Mouse (Mus musculus) ES-E14 (cell line): Measurements from ENCODE around the gene Maged2. TPM values are rescaled to one million over a fixed set of nuclear protein-coding genes. Genes with fewer than 3 reads are reported as not detected.
"Not testable (repeated sequence)": the region's sequence is repeated elsewhere in the genome, so short reads cannot be mapped to it uniquely, and the experiment has no call there.

ENCODE experiments used
- DNase-seq: peaks from one replicate; pipeline ENCODE4 v3.0.0-alpha.2; 2013; ENCODE audit warnings: low read depth, low spot score
- H3K27ac ChIP-seq: 2 replicates; pipeline ENCODE4 v1.5.1; 2012; ENCODE audit warnings: low read depth, mild to moderate bottlenecking, low read length, moderate library complexity, mixed read lengths; ENCODE audit not compliant: poor library complexity, insufficient read depth, severe bottlenecking
- H3K36me3 ChIP-seq: 2 replicates; pipeline ENCODE4 v1.6.1; 2012; ENCODE audit warnings: mild to moderate bottlenecking, low read length, moderate library complexity, mixed read lengths; ENCODE audit not compliant: control insufficient read depth, poor library complexity, insufficient read depth, severe bottlenecking
- H3K4me1 ChIP-seq, 2 experiments: fragments of 150-350 bp in 1 of 2; sonication (generic) in 1 of 2; 2 replicates each; pipeline ENCODE4 v1.6.1; 2012; ENCODE audit warnings: low read length in 2 of 2, mild to moderate bottlenecking in 1 of 2, mixed read lengths in 1 of 2; ENCODE audit not compliant: control insufficient read depth in 2 of 2, insufficient read depth in 2 of 2, poor library complexity in 1 of 2
- H3K4me3 ChIP-seq, 2 experiments: fragments of 150-350 bp in 1 of 2; sonication (generic) in 1 of 2; 2 replicates each; pipeline ENCODE4 v1.5.1; 2012; ENCODE audit warnings: low read length in 2 of 2, low read depth in 1 of 2, mild to moderate bottlenecking in 1 of 2, mixed read lengths in 1 of 2; ENCODE audit not compliant: insufficient read depth in 1 of 2, poor library complexity in 1 of 2, severe bottlenecking in 1 of 2
- H3K9ac ChIP-seq: 2 replicates; pipeline ENCODE4 v1.6.1; 2012; ENCODE audit warnings: low read depth, mild to moderate bottlenecking, low read length, mixed read lengths; ENCODE audit not compliant: poor library complexity, insufficient read depth, severe bottlenecking
- H3K9me3 ChIP-seq: fragments of 150-350 bp; sonication (generic); 2 replicates; pipeline ENCODE4 v1.6.1; 2012; ENCODE audit warnings: low read depth, mild to moderate bottlenecking, low read length; ENCODE audit not compliant: control insufficient read depth, insufficient read depth
- CHD2 ChIP-seq: IDR thresholded peaks from 2 replicates; pipeline ENCODE4 v1.6.1; 2014; ENCODE audit warnings: mild to moderate bottlenecking, low read depth, low read length, inconsistent platforms
- HCFC1 ChIP-seq: IDR thresholded peaks from 2 replicates; pipeline ENCODE4 v1.6.1; 2012; ENCODE audit warnings: low read length, inconsistent platforms, borderline replicate concordance; ENCODE audit not compliant: insufficient read depth
- MAFK ChIP-seq: IDR thresholded peaks from 2 replicates; pipeline ENCODE4 v1.6.1; 2014; ENCODE audit warnings: mild to moderate bottlenecking, low read depth, low read length, inconsistent platforms; ENCODE audit not compliant: insufficient read depth
- ZC3H11A ChIP-seq: IDR thresholded peaks from 2 replicates; pipeline ENCODE4 v1.6.1; 2012; ENCODE audit warnings: low read depth, mild to moderate bottlenecking, inconsistent platforms, low read length, borderline replicate concordance
- ZNF384 ChIP-seq: IDR thresholded peaks from 2 replicates; pipeline ENCODE4 v1.6.1; 2012; ENCODE audit warnings: low read depth, low read length, inconsistent platforms
- in situ Hi-C, 2 experiments: fragments of 600-800 bp; cut with MboI; formaldehyde crosslinking; loops; one replicate each; pipeline ENCODE4 v1.15.1; 2025; ENCODE audit warnings: low sequenced_read_pairs in 2 of 2, inconsistent platforms in 1 of 2; ENCODE audit not compliant: unreplicated experiment in 2 of 2
- total RNA-seq: library from RNA; depleted of rRNA; stranded (reverse); fragments of 300-350 nt; gene quantifications from 2 replicates; pipeline ENCODE4 v1.2.3, GENCODE M21; 2012

The Maged2 gene
- total RNA-seq, 1 experiment, result 49.6 TPM

DNA sequence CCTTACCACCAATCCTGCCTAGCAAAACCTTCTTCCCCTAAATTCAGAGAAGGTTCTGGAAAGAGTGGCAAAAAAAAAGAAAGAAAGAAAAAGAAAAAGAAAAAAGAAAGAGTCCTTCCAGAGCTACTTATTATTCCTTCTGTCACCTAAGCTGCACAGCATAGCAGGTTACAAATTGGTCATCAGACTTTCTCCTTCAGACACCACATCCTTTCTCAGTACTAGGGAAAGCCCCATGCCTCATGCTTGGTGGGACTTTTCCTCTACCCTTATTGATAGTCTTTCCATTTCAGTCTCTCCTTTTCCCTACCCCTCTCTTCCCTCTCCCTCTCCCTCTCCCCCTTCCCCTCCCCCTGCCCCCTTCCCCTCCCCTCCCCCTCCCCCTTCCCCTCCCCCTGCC, 3.1 kb upstream of the Maged2 start:
- no peak for TF ChIP-seq MAFK
- no peaks in the 10 kb centered on the region for H3K36me3 ChIP-seq
- in situ Hi-C loops, result no loop called here

DNA sequence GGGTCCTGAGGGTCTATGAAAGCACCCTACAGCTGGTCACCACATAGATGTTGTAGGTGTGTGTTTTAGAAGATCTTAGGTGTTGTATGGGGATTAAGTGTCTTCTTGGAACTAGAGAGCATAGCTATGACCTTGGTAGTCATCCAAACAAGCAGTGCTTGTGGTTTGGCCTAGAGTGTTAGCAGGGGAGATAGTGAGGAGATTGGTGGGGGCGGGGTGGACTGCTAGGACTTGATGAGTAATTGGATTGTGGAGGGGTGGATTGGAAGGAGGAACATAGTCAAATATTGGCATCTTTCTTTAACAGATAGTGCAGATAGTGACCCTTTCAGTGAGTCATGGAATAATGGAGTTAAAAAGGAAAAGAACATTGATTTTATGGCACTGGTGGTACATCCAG, 1.5 kb upstream of the Maged2 start:
- Histone ChIP-seq H3K9ac (no peak overlapping the region), H3K27ac (no peak overlapping the region), H3K36me3 (no peaks in the 10 kb centered on the region), H3K9me3 (no peaks in the 10 kb centered on the region), H3K4me3 (no peak overlapping the region), H3K4me1 (no peaks in the 10 kb centered on the region)
- no peak for TF ChIP-seq HCFC1
- TF ChIP-seq MAFK, result no peak
- no peak for TF ChIP-seq ZC3H11A
- TF ChIP-seq ZNF384, result no peak
- no peak for TF ChIP-seq CHD2
- DNase-seq, result no peak
- in situ Hi-C loops, result no loop called here

More for the DNA sequence above, 3.1 kb upstream of the Maged2 start:
- Histone ChIP-seq H3K4me3 (no peak overlapping the region), H3K4me1 (no peaks in the 10 kb centered on the region), H3K27ac (no peak overlapping the region), H3K9me3 (no peaks in the 10 kb centered on the region), H3K9ac (no peak overlapping the region)
- DNase-seq, result no peak

DNA sequence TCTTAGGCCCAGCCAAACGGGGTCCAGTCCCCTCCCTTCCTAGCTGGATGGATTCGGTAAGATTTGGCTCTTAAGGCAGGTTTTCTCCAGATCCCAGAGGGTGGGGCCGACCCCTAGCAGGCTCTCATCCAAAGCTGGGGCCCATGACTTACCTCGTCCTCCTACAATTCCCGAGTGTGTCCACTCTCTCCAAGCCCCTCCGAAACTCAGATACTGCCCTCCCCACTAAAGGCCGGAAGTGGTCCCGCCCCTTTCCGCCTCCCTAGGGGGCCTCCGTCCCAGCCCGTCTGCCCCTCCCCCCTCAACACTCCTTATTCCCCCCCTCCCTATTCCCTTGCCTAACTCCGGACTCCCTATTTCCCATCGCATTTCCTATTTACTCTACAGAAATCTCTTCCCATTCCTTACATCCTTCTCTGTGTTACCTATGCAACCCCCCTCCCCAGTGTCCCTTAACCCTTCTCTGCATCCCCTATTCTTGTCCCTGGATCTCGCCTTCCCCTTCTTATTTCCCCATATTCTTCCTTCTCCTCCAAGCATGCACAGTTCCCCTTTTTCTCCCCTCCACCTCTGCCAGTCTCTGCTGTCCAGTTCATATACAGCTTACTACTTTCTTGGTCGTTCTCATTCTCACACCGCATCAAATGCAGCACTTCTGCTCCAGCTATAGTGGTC, 544 bp downstream of the Maged2 start:
- Histone ChIP-seq H3K9ac (peak overlapping the region; percentile 64), H3K27ac (0 out of 2 replicates have a peak overlapping the region, but pooled peaks have one; percentile 18), H3K9me3 (no peaks in the 10 kb centered on the region), H3K4me3 (peak overlapping the region; percentile 74 to 91), H3K36me3 (no peaks in the 10 kb centered on the region), H3K4me1 (no peaks in the 10 kb centered on the region)
- peak; percentile 2 for DNase-seq
- TF ChIP-seq HCFC1 (no peak), CHD2 (no peak), ZNF384 (no peak), ZC3H11A (no peak), MAFK (no peak)
- in situ Hi-C loops, result no loop called here

- TF ChIP-seq MAFK (no peak), ZC3H11A (no peak), HCFC1 (no peak), CHD2 (no peak), ZNF384 (no peak)
- H3K27ac ChIP-seq, result no peak overlapping the region
- H3K36me3 ChIP-seq, result no peaks in the 10 kb centered on the region
- H3K9me3 ChIP-seq, result no peaks in the 10 kb centered on the region
- H3K9ac ChIP-seq, result peak overlapping the region; percentile 70; the same call in 1 of the 2 replicates
- in situ Hi-C loops, result no loop called here
- H3K4me3 ChIP-seq, result peak overlapping the region; percentile 74 to 91
- DNase-seq, result peak; percentile 88
- no peaks in the 10 kb centered on the region for H3K4me1 ChIP-seq
Observed at GRCm38 (mm10) chrX:150812787-150813298, 1.3 kb downstream of the Maged2 start.

- H3K36me3 ChIP-seq, in situ Hi-C loops: not testable (repeated sequence)
Observed at GRCm38 (mm10) chrX:150800987-150801386, 13.2 kb downstream of the Maged2 start.

DNA sequence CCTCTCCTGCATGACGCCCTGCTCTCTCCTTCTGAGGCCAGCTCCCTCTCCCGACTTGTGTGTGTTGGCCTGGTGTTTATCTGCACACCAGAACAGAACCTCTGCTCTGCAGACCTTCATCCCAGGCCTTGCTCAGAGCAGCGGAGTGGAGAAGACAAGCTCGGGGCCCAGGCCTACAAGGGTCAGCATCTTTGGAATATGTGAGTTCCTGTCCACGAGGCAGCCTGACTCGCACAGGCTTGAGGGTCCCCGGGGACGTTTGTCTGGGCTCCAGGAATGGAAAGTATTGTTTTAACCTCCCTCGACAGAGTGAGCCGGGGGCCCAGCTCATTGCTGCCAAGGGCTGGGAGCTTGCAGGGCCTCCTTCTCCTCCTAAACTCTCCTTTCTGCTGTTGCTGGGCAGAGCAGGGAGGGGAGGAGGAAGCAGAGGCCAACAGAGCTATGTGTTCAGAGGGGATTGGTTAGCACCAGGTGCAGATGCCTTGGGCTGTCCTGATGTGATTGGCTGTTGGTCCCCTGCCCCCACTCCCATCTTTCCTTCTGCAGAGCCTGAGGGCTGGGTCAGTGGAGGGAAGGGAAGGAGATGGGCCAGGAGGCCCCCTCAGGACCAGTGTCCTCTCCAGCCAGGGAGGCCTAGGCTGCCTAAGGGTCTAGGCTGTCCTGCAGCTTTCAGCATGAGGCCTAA, 15.5 kb downstream of the Maged2 start:
- H3K36me3 ChIP-seq, in situ Hi-C loops, H3K9me3 ChIP-seq, H3K27ac ChIP-seq, H3K9ac ChIP-seq, H3K4me3 ChIP-seq, H3K4me1 ChIP-seq, DNase-seq: not testable (repeated sequence)

More at GRCm38 (mm10) chrX:150800987-150801386, 13.2 kb downstream of the Maged2 start:
- not testable (repeated sequence) for H3K9me3 ChIP-seq, H3K4me1 ChIP-seq, H3K27ac ChIP-seq, H3K4me3 ChIP-seq, DNase-seq, H3K9ac ChIP-seq
